Mouse (Mus musculus) heart, postnatal 0 days (tissue): Measurements from ENCODE around the gene Sema6d.

Source experiments
- CTCF ChIP-seq: IDR thresholded peaks from 2 replicates; pipeline ENCODE4 v1.5.1; 2016; ENCODE audit warnings: antibody characterized with exemption, control low read depth, low read depth
- EP300 ChIP-seq: IDR thresholded peaks from 2 replicates; pipeline ENCODE4 v1.6.1; 2016; ENCODE audit warnings: antibody characterized with exemption, low read depth

- TF ChIP-seq CTCF (no peak), EP300 (no peak)
These were observed 528.3 kb downstream of the Sema6d start for GRCm38 (mm10) chr2:124618091-124618490.
